Mouse (Mus musculus) limb, embryonic 15.5 days (tissue): ENCODE data around the gene Fitm2. TPM values are rescaled to one million over a fixed set of nuclear protein-coding genes. Genes with fewer than 3 reads are reported as not detected.

Experiments
- ATAC-seq: fragments of 200-750 bp; cut with Nextera tagmentation; 2 replicates; pipeline ENCODE4 v1.8.0; 2017; ENCODE audit warnings: low read depth, moderate TSS enrichment; ENCODE audit not compliant: insufficient number of reproducible peaks, low FRiP score, low TSS enrichment
- H3K27ac ChIP-seq: fragments of 300-500 bp; sonication (generic); 2 replicates; pipeline ENCODE4 v1.5.1; 2015; ENCODE audit warnings: moderate library complexity, mild to moderate bottlenecking, inconsistent platforms
- H3K27me3 ChIP-seq: fragments of 300-500 bp; sonication (generic); 2 replicates; pipeline ENCODE4 v1.6.1; 2015; ENCODE audit warnings: inconsistent platforms
- H3K36me3 ChIP-seq: fragments of 300-500 bp; sonication (generic); 2 replicates; pipeline ENCODE4 v1.6.1; 2015; ENCODE audit warnings: inconsistent platforms
- H3K4me1 ChIP-seq: fragments of 300-500 bp; sonication (generic); 2 replicates; pipeline ENCODE4 v1.6.1; 2015; ENCODE audit warnings: inconsistent platforms
- H3K4me2 ChIP-seq: fragments of 300-500 bp; sonication (generic); 2 replicates; pipeline ENCODE4 v1.6.1; 2015; ENCODE audit warnings: mild to moderate bottlenecking, inconsistent platforms
- H3K4me3 ChIP-seq: fragments of 300-500 bp; sonication (generic); 2 replicates; pipeline ENCODE4 v1.5.1; 2015; ENCODE audit warnings: mild to moderate bottlenecking, inconsistent platforms
- H3K9ac ChIP-seq: fragments of 300-500 bp; sonication (generic); 2 replicates; pipeline ENCODE4 v1.6.1; 2015; ENCODE audit warnings: inconsistent platforms
- H3K9me3 ChIP-seq: fragments of 300-500 bp; sonication (generic); 2 replicates; pipeline ENCODE4 v1.6.1; 2016; ENCODE audit warnings: inconsistent platforms
- WGBS: fragments of 180-500 bp; shearing (Covaris S2); methylation state at CpG from one replicate; pipeline ENCODE4 v1.1.7; 2015; 5-methylcytosine and 5-hydroxymethylcytosine counted together
- polyA plus RNA-seq: library from polyadenylated mRNA; unstranded; fragments of >200 nt; fragmentation: Nextera tagmentation; extraction: Ambion mirVana; gene quantifications from 2 replicates; pipeline ENCODE4 v1.2.1, GENCODE M21; 2015

Fitm2 gene
- polyA plus RNA-seq, 1 experiment from 2014 or later: 12.5 TPM

DNA sequence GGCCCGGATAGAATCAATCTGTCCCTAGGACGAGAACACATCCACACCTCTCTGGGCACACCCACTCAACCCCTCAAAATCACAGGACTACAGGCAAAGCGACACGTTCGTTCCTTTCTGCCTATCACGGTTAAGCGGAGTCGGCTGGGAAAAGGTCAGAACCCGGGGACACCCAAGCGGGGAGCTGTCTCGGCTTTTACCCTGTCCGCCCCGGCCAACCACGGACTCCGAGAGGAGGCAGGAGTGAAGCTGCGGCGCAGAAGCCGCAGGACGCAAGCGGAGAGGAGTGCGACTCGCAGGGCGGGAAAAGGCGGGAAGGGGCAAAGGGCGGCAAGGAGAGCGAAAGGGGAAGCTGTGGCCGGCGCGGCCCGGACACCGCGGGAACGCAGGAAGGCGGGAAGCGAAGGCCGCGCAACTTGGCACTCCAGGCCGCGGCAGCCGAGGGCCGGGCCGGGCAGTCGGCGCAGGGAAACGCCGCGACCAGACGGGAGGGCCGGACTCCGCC is 53.5 kb downstream of the Fitm2 start:
- peaks cover 10% of the 10 kb centered on the region; the same call in 1 of the 2 replicates for H3K36me3 ChIP-seq
- no peaks in the 10 kb centered on the region for H3K9me3 ChIP-seq
- H3K4me3 ChIP-seq: peak overlapping the region; percentile 96
- under 1% methylated on average over 46 of the region's 50 CpGs for WGBS
- H3K4me2 ChIP-seq: peak overlapping the region; percentile 67
- ATAC-seq: peak; percentile 40
- H3K4me1 ChIP-seq: peaks cover 20% of the 10 kb centered on the region
- peak overlapping the region; percentile 86 for H3K9ac ChIP-seq
- H3K27ac ChIP-seq: peak overlapping the region; percentile 83
- no peaks in the 10 kb centered on the region for H3K27me3 ChIP-seq

DNA sequence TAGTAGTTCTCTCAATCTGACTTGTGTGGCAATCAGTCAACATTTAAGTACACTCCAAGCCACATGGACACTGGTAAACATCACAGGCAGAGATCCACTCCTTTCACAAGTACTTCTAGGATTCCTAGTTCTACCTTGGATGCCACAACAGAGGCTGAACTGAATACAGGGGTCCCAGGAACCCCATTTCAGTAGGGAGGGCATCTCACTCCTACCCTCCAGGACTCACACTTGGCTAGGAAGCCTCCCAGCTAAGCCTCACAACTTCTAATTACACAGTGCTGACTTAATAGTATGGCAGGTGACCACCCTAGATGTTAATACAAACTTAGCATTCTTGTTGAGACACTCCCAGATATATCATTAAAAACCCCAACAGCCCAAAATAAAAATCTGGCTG is 54.6 kb downstream of the Fitm2 start:
- peak overlapping the region; percentile 67 for H3K4me2 ChIP-seq
- H3K9me3 ChIP-seq: no peaks in the 10 kb centered on the region
- H3K27me3 ChIP-seq: no peaks in the 10 kb centered on the region
- ATAC-seq: no peak
- H3K4me1 ChIP-seq: peaks cover 20% of the 10 kb centered on the region
- peaks cover 16% of the 10 kb centered on the region for H3K36me3 ChIP-seq
- H3K9ac ChIP-seq: no peak overlapping the region
- H3K27ac ChIP-seq: no peak overlapping the region
- H3K4me3 ChIP-seq: peak overlapping the region; percentile 96

DNA sequence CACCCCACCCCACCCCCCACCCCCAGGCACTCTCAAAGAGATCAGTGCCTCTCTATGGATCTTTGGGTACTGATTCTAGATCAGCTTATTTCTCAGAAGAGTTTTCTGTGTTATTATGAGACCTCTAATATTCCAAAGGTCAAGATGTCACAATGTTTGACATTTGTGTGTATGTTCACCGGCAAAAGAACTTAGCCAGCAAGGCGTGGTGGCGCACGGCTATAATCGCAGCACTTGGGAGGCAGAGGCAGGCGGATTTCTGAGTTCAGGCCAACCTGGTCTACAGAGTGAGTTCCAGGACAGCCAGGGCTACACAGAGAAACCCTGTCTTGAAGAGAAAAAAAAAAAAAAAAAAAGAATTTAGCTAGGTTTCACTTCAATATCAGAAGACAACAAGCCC is 55.4 kb downstream of the Fitm2 start:
- no peak for ATAC-seq
- Histone ChIP-seq H3K9me3 (no peaks in the 10 kb centered on the region), H3K9ac (no peak overlapping the region), H3K4me2 (no peak overlapping the region), H3K36me3 (peaks cover 19% of the 10 kb centered on the region), H3K4me3 (no peak overlapping the region), H3K27ac (no peak overlapping the region), H3K27me3 (no peaks in the 10 kb centered on the region), H3K4me1 (peaks cover 20% of the 10 kb centered on the region)
- 92% methylated on average over 6 of the region's 6 CpGs for WGBS

Other genes with a start within 250 kb of the Fitm2 start
- 2.9 and 4.5 TPM in 2 replicates for gene Jph2, start 74.6 kb downstream of the Fitm2 start, polyA plus RNA-seq
- gene Oser1, start 47.9 kb downstream of the Fitm2 start, polyA plus RNA-seq: 93.6 and 94.0 TPM in 2 replicates
- gene Gdap1l1, start 34.2 kb downstream of the Fitm2 start, polyA plus RNA-seq: 0.20 and 0.22 TPM in 2 replicates
- gene R3hdml, start 19.7 kb upstream of the Fitm2 start, polyA plus RNA-seq: 0.27 and 0.48 TPM in 2 replicates
- 0.04 and 0.06 TPM in 2 replicates for gene Hnf4a, start 34.2 kb upstream of the Fitm2 start, polyA plus RNA-seq
- 40.3 and 42.8 TPM in 2 replicates for gene Ttpal, start 129.7 kb upstream of the Fitm2 start, polyA plus RNA-seq
- 40.3 and 41.3 TPM in 2 replicates for gene Serinc3, start 172.5 kb upstream of the Fitm2 start, polyA plus RNA-seq
- 119 and 151 TPM in 2 replicates for gene Pkig, start 185.8 kb upstream of the Fitm2 start, polyA plus RNA-seq